Mouse (Mus musculus) heart, embryonic 15.5 days (tissue): ENCODE measurements around the gene Fancg. TPM values are rescaled to one million over a fixed set of nuclear protein-coding genes. Genes with fewer than 3 reads are reported as not detected.
"Not testable (repeated sequence)": the region's sequence is repeated elsewhere in the genome, so short reads cannot be mapped to it uniquely, and the experiment has no call there.

Source experiments
- ATAC-seq: fragments of 200-750 bp; cut with Nextera tagmentation; replicated peaks from 2 replicates; pipeline ENCODE4 v1.8.0; 2017; ENCODE audit warnings: low read depth, moderate TSS enrichment; ENCODE audit not compliant: insufficient number of reproducible peaks, insufficient read depth, low FRiP score
- H3K27ac ChIP-seq: fragments of 300-500 bp; sonication (generic); 2 replicates; pipeline ENCODE4 v1.5.1; 2015; ENCODE audit warnings: mild to moderate bottlenecking, inconsistent platforms
- H3K27me3 ChIP-seq: fragments of 300-500 bp; sonication (generic); 2 replicates; pipeline ENCODE4 v1.6.1; 2015; ENCODE audit warnings: inconsistent platforms
- H3K36me3 ChIP-seq: fragments of 300-500 bp; sonication (generic); 2 replicates; pipeline ENCODE4 v1.6.1; 2015; ENCODE audit warnings: mild to moderate bottlenecking, inconsistent platforms
- H3K4me1 ChIP-seq: fragments of 300-500 bp; sonication (generic); replicated peaks from 2 replicates; pipeline ENCODE4 v1.6.1; 2015; ENCODE audit warnings: inconsistent platforms
- H3K4me2 ChIP-seq: fragments of 300-500 bp; sonication (generic); 2 replicates; pipeline ENCODE4 v1.6.1; 2015; ENCODE audit warnings: inconsistent platforms, mild to moderate bottlenecking, moderate library complexity
- H3K4me3 ChIP-seq: fragments of 300-500 bp; sonication (generic); 2 replicates; pipeline ENCODE4 v1.5.1; 2015; ENCODE audit warnings: mild to moderate bottlenecking, inconsistent platforms
- H3K9ac ChIP-seq: fragments of 300-500 bp; sonication (generic); 2 replicates; pipeline ENCODE4 v1.6.1; 2015; ENCODE audit warnings: mild to moderate bottlenecking, inconsistent platforms
- H3K9me3 ChIP-seq: fragments of 300-500 bp; sonication (generic); replicated peaks from 2 replicates; pipeline ENCODE4 v1.6.1; 2016; ENCODE audit warnings: inconsistent platforms
- WGBS: fragments of 180-500 bp; shearing (Covaris S2); methylation state at CpG from one replicate; pipeline ENCODE4 v1.1.7; 2015; ENCODE audit warnings: mixed read lengths; 5-methylcytosine and 5-hydroxymethylcytosine counted together
- polyA plus RNA-seq: library from polyadenylated mRNA; unstranded; fragments of >200 nt; fragmentation: Nextera tagmentation; extraction: Ambion mirVana; gene quantifications from 2 replicates; pipeline ENCODE4 v1.2.1, GENCODE M21; 2015

The Fancg gene
- polyA plus RNA-seq, 1 experiment from 2014 or later = 9.8 TPM

DNA sequence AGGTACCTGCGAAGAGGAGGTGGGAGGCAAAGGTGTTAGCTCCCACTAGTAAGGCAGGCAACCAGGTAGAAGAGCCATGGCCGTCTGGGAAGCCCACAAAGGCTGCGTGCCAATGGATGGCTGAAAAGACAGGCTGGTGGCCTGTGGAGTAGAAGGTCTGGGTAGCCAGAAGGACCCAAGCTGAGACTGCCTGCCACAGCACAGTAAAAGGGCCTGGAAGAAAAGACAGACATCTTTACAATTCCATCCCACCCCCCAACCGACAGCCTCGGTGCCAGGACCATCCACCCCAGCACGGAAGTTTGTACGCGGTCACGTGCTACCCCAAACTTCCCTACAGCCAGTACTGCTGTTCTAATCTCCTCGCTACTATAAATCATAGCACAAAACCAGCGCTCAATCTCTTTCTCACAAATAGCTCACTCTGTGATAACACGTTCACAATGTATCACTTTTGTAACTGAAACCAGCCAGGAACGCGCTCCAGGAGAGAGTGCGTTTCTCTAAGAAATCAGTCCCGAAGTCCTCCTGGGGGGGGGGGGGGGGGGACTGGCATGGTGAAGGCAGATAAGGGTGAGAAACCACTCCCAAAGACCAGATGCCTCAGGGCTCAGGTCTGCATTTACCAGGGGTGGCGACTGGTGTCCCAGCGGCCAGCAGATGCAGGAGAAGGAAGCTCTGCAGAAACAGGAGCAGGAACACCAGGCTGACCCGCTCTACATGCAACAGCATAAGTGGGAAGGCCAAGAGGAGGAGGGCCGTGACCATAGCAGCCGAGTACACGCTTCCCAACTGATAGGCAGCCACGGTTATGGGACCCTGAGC is 9.5 kb upstream of the Fancg start:
- Histone ChIP-seq H3K36me3 (peaks cover 50% of the 10 kb centered on the region), H3K9ac (no peak overlapping the region), H3K9me3 (no peaks in the 10 kb centered on the region), H3K27me3 (no peaks in the 10 kb centered on the region), H3K4me3 (no peak overlapping the region), H3K4me2 (no peak overlapping the region), H3K4me1 (peaks cover 6% of the 10 kb centered on the region), H3K27ac (no peak overlapping the region)
- no peak for ATAC-seq
- 87% methylated on average over 23 of the region's 23 CpGs for WGBS

DNA sequence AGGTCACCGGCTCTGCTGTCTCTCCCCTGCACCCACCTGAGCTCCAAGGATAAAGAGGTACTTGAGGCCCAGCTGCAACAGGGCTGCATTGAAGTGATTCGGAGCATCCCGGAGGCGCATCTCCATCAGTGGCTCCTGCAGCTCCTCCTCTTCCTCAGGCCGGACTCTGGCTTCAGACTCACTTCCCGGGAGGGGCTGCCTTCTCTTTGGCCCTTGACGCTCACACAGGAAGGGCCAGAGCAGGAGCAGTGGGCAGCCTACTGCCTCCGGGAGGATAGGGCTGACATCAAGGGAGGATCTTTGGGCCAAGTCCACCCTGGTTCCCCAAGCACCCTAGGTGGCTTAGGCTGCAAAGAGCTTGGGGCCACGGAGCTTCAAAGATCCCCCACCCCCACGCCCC is 8.9 kb upstream of the Fancg start:
- Histone ChIP-seq H3K36me3 (peaks cover 50% of the 10 kb centered on the region), H3K27me3 (no peaks in the 10 kb centered on the region), H3K4me1 (no peaks in the 10 kb centered on the region), H3K9me3 (no peaks in the 10 kb centered on the region), H3K4me3 (no peak overlapping the region), H3K27ac (no peak overlapping the region), H3K4me2 (no peak overlapping the region), H3K9ac (no peak overlapping the region)
- no peak for ATAC-seq
- WGBS = 91% methylated on average over 10 of the region's 10 CpGs

DNA sequence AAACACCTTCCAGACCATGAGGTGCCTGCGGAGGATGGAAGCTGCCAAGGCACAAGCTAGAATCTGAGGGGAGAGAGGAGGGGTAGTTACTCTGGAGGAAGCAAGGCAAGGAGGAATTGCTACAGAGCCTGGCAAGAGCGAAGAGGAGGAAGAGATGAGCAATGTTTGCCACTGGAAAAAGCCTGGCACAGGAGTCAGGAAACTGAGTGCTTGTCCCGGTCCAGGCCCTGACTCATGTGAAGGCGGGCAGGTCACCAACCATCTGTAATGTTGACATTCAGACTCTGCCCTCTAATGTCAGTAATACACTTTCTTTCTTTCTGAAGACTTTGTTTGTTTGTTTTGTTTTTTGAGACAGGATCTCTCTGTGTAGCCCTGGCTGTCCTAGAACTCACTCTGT is 7.8 kb upstream of the Fancg start:
- Histone ChIP-seq H3K4me1 (peaks cover 5% of the 10 kb centered on the region; the same call in 1 of the 2 replicates), H3K36me3 (peaks cover 46% of the 10 kb centered on the region), H3K27me3 (no peaks in the 10 kb centered on the region), H3K4me2 (no peak overlapping the region), H3K4me3 (no peak overlapping the region), H3K9me3 (no peaks in the 10 kb centered on the region), H3K9ac (no peak overlapping the region), H3K27ac (no peak overlapping the region)
- WGBS = 89% methylated on average over 4 of the region's 4 CpGs
- ATAC-seq = no peak

GRCm38 (mm10) chr4:43012091-43012490 is 1.8 kb upstream of the Fancg start:
- no peak for ATAC-seq
- H3K9ac ChIP-seq = no peak overlapping the region
- no peaks in the 10 kb centered on the region for H3K27me3 ChIP-seq
- H3K27ac ChIP-seq = no peak overlapping the region
- 92% methylated on average over 1 of the region's 1 CpGs for WGBS
- H3K36me3 ChIP-seq = no peaks in the 10 kb centered on the region
- H3K9me3 ChIP-seq = no peaks in the 10 kb centered on the region
- H3K4me3 ChIP-seq = no peak overlapping the region
- peaks cover 15% of the 10 kb centered on the region for H3K4me1 ChIP-seq
- H3K4me2 ChIP-seq = no peak overlapping the region

- H3K4me3 ChIP-seq = no peak overlapping the region
- no peak overlapping the region for H3K27ac ChIP-seq
- no peaks in the 10 kb centered on the region for H3K9me3 ChIP-seq
- H3K27me3 ChIP-seq = no peaks in the 10 kb centered on the region
- H3K4me2 ChIP-seq = no peak overlapping the region
- H3K9ac ChIP-seq = no peak overlapping the region
- WGBS = 64% methylated on average over 2 of the region's 2 CpGs
- H3K4me1 ChIP-seq = peaks cover 9% of the 10 kb centered on the region
- no peaks in the 10 kb centered on the region; the same call in none of the 2 replicates for H3K36me3 ChIP-seq
- no peak for ATAC-seq
Observed at GRCm38 (mm10) chr4:43005765-43006164, 4.5 kb downstream of the Fancg start.

GRCm38 (mm10) chr4:43004951-43005350 is 5.4 kb downstream of the Fancg start:
- no peaks in the 10 kb centered on the region for H3K9me3 ChIP-seq
- H3K4me3 ChIP-seq = no peak overlapping the region
- H3K4me2 ChIP-seq = no peak overlapping the region
- H3K27me3 ChIP-seq = no peaks in the 10 kb centered on the region
- no peak overlapping the region for H3K9ac ChIP-seq
- H3K36me3 ChIP-seq = no peaks in the 10 kb centered on the region; the same call in none of the 2 replicates
- no peak overlapping the region for H3K27ac ChIP-seq
- peaks cover 7% of the 10 kb centered on the region; the same call in 1 of the 2 replicates for H3K4me1 ChIP-seq
- no peak for ATAC-seq
- 88% methylated on average over 3 of the region's 3 CpGs for WGBS

GRCm38 (mm10) chr4:43002756-43003439 is 7.4 kb downstream of the Fancg start:
- Histone ChIP-seq H3K9me3 (no peaks in the 10 kb centered on the region), H3K27ac (no peak overlapping the region), H3K4me3 (no peak overlapping the region), H3K36me3 (no peaks in the 10 kb centered on the region; the same call in none of the 2 replicates), H3K4me1 (peaks cover 9% of the 10 kb centered on the region; the same call in 1 of the 2 replicates), H3K27me3 (no peaks in the 10 kb centered on the region), H3K9ac (no peak overlapping the region), H3K4me2 (no peak overlapping the region)
- ATAC-seq = no peak
- WGBS = 74% methylated on average over 12 of the region's 12 CpGs

DNA sequence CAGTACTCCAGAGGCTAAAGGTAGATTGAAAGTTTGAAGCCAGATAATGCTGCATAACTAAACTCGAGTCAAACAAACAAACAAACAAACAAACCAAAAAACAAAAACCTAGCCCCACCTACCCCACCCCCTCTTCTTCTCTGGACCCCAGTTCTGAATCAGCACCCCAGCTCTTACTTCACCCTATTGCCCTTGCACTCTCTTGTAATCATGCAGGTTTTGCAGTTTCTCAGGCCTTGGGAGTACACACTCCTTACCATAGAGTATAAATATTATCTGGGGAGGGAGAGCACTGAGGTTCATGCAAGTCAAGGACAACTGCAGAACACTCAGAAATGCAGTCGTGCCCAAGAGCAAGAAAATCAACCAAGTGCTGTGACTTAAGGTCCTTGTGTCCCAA is 9.0 kb downstream of the Fancg start:
- H3K27me3 ChIP-seq = no peaks in the 10 kb centered on the region
- 90% methylated on average over 2 of the region's 2 CpGs for WGBS
- H3K27ac ChIP-seq = peak overlapping the region; percentile 99; the same call in 1 of the 2 replicates

GRCm38 (mm10) chr4:43000141-43000986 is 9.9 kb downstream of the Fancg start, which contains the start of gene Vcp:
TSS of gene Vcp (minus strand) at chr4:43000507.
- peak; percentile 98 for ATAC-seq
- not testable (repeated sequence) for H3K27me3 ChIP-seq, H3K36me3 ChIP-seq, H3K9me3 ChIP-seq
- peaks cover 20% of the 10 kb centered on the region for H3K4me1 ChIP-seq
- H3K4me3 ChIP-seq = peak within 1 kb of the TSS; percentile 85
- peak within 1 kb of the TSS; percentile 99 for H3K9ac ChIP-seq
- H3K27ac ChIP-seq = peak within 1 kb of the TSS; percentile 99
- 1% methylated on average over 52 of the region's 56 CpGs for WGBS
- H3K4me2 ChIP-seq = peak within 1 kb of the TSS; percentile 71

More for the DNA sequence above, 9.0 kb downstream of the Fancg start:
- H3K36me3 ChIP-seq = no peaks in the 10 kb centered on the region; the same call in none of the 2 replicates
- H3K4me1 ChIP-seq = peaks cover 20% of the 10 kb centered on the region
- H3K9ac ChIP-seq = no peak overlapping the region
- H3K9me3 ChIP-seq = no peaks in the 10 kb centered on the region
- no peak for ATAC-seq
- H3K4me2 ChIP-seq = no peak overlapping the region
- H3K4me3 ChIP-seq = no peak overlapping the region

DNA sequence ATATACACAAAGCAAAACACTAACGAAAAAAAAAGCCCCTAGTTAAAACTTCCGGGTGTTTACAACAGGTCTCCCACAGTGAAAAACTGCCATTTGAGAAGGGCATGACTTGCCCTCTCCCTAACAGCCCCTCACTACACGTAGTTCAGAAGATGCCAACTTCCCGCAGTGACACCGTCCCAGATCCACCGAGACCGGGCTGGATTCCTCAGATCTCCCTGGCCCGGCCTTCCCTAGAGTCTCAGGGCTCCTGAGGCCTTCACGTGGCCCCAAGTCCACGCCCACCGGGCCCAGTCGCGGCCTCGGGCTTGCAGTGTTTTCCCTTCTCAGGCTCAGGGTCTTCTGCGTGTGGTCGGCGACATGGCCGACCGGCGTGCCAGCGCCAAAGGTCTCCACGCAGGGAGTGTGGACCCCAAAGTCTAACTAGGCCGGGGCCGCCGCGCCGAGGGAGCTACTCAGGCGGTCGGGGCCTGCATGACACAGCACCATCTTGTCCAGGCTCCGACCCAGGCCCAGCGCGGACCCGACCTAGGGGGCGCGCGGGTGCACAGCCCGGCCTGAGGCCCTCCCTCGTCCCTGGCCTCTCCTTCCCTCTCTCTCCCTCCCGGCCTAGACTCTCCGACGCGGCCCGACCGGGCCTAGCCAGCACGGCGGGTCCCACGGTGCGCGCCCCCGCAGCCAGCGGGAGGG is 10.7 kb downstream of the Fancg start:
- H3K4me3 ChIP-seq = peak overlapping the region; percentile 85
- H3K4me2 ChIP-seq = peak overlapping the region; percentile 71
- H3K4me1 ChIP-seq = peaks cover 20% of the 10 kb centered on the region
- H3K27ac ChIP-seq = peak overlapping the region; percentile 99
- no peaks in the 10 kb centered on the region for H3K27me3 ChIP-seq
- peaks cover 11% of the 10 kb centered on the region for H3K36me3 ChIP-seq
- peak; percentile 83 for ATAC-seq
- H3K9ac ChIP-seq = peak overlapping the region; percentile 99
- H3K9me3 ChIP-seq = no peaks in the 10 kb centered on the region
- WGBS = under 1% methylated on average over 51 of the region's 51 CpGs
